Mouse (Mus musculus): ENCODE measurements around the gene Cd36.

Cd36 gene

GRCm38 (mm10) chr5:17858399-17858798, 30.2 kb downstream of the Cd36 start:
- in situ Hi-C loops (cut with MboI, MseI): no loop called here

- in situ Hi-C loops (cut with MboI, MseI): no loop called here
These were observed 30.7 kb downstream of the Cd36 start for GRCm38 (mm10) chr5:17857871-17858270.

- in situ Hi-C loops (cut with MboI, MseI): no loop called here
These were observed 31.3 kb downstream of the Cd36 start for GRCm38 (mm10) chr5:17857262-17857661.

- in situ Hi-C loops (cut with MboI, MseI): no loop called here
These were observed 34.3 kb downstream of the Cd36 start for GRCm38 (mm10) chr5:17854127-17854923.

GRCm38 (mm10) chr5:17850582-17850981, 38.0 kb downstream of the Cd36 start:
- in situ Hi-C loops (cut with MboI, MseI): no loop called here

GRCm38 (mm10) chr5:17849582-17849981, 39.0 kb downstream of the Cd36 start:
- in situ Hi-C loops (cut with MboI, MseI): no loop called here

GRCm38 (mm10) chr5:17848733-17849132, 39.9 kb downstream of the Cd36 start:
- in situ Hi-C loops (cut with MboI, MseI): no loop called here

GRCm38 (mm10) chr5:17848267-17848666, 40.3 kb downstream of the Cd36 start:
- in situ Hi-C loops (cut with MboI, MseI): no loop called here

- in situ Hi-C loops (cut with MboI, MseI): no loop called here
These were observed 44.7 kb downstream of the Cd36 start for GRCm38 (mm10) chr5:17843921-17844320.

- in situ Hi-C loops (cut with MboI, MseI): no loop called here
These were observed 45.3 kb downstream of the Cd36 start for GRCm38 (mm10) chr5:17843316-17843715.

GRCm38 (mm10) chr5:17842111-17842729, 46.4 kb downstream of the Cd36 start:
- in situ Hi-C loops (cut with MboI, MseI): no loop called here

- in situ Hi-C loops (cut with MboI, MseI): no loop called here
These were observed 49.1 kb downstream of the Cd36 start for GRCm38 (mm10) chr5:17839549-17839948.

- in situ Hi-C loops (cut with MboI, MseI): no loop called here
These were observed 52.2 kb downstream of the Cd36 start for GRCm38 (mm10) chr5:17836408-17836807.

- in situ Hi-C loops (cut with MboI, MseI): no loop called here
These were observed 53.1 kb downstream of the Cd36 start for GRCm38 (mm10) chr5:17835302-17836097.

GRCm38 (mm10) chr5:17833797-17834196, 54.8 kb downstream of the Cd36 start:
- in situ Hi-C loops (cut with MboI, MseI): no loop called here

- in situ Hi-C loops (cut with MboI, MseI): no loop called here
These were observed 58.1 kb downstream of the Cd36 start for GRCm38 (mm10) chr5:17830536-17830935.

- in situ Hi-C loops (cut with MboI, MseI): no loop called here
These were observed 59.7 kb downstream of the Cd36 start for GRCm38 (mm10) chr5:17828713-17829544.

GRCm38 (mm10) chr5:17821395-17821794, 67.2 kb downstream of the Cd36 start:
- in situ Hi-C loops (cut with MboI, MseI): no loop called here

- in situ Hi-C loops (cut with MboI, MseI): no loop called here
These were observed 68.2 kb downstream of the Cd36 start for GRCm38 (mm10) chr5:17820239-17820999.

- in situ Hi-C loops (cut with MboI, MseI): loop anchor here (5.0 to 10.0 kb wide), 2 partner anchors 226 to 229 kb away; no protein-coding TSS in a partner anchor
These were observed 72.4 kb downstream of the Cd36 start for GRCm38 (mm10) chr5:17816170-17816569.

Measured in T-helper 17 cell (primary cell).